Mouse (Mus musculus) yolk sac, embryonic 10.5 days (tissue): ENCODE measurements around the gene Hoxd10.
A peak's percentile ranks its signal among the peaks of the same experiment; 100 is the strongest.

Experiments
- DNase-seq: peaks from one replicate; pipeline ENCODE4 v3.0.0-alpha.2; 2017; ENCODE audit warnings: low spot score

Gene Hoxd10

DNA sequence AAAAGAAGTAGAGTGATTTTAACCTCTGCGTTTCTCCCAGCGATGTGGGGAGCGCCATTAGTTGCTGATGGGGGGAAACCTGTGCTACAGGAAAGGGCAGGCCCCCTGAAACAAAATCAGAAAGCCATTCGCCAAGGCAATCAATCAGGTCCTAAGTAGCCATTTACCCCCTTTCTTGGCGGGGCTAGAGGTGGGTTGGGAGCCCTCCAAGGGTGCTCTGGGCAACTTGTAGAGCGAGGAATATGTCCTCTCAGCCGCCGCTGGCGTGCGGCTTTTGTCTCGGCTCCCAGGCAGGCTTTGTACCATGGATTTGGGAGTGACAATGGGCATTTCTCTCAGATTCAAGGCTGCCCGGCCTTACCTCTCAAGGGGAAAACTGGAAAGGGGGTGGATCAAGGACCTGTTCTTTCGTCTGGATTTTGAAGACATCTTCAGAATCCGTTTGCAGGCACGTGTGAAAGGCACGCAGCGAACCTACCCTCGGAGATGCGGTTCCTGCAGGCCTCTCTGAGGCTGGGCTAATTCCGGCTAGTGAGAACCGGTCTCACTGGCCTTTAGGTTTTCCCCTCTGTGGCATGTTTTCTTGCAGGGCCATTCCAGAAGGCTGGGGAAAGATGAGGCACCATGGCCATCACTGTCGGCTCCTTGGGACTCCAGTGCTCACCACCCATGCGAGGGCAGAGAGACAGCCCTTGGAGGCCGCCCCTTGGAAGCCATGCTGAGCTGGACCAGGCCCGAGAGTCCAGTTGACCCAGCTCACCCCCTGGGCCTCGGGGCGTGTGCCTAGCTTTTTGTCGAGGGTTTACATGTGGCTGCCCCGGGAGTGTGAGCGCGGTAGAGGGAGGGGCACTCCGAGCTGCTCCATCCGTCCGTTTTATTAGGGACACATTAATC, 5.0 kb downstream of the Hoxd10 start:
- DNase-seq, result no peak

DNA sequence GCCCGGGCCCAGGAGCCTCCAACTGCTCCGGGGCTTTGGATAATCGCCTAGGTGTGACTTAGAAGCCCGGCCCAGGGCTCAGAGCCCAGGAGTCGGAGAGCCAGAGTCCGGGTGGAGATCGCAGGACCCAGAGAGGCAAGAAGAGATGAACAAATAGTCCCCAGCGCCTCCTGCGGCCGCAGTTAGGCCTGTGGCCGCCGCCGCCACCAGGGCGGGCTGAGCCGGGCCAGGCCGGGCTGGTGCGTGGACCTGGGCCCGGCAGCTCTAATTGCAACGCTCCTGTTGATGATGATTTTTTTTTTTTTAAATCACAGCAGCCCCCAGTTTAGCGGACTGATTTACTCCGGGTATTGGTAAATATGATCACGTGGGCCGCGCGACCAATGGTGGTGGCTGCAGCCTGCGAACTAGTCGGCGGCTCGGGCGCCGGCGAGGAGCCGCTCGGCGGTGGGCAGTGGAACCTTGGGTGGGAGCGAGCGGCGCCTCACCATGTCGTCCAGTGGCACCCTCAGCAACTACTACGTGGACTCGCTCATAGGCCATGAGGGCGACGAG, 5.9 kb downstream of the Hoxd10 start, which contains the start of gene Hoxd9:
Gene Hoxd9, plus strand, starts transcription at position 161 of the 555 bp plus-strand sequence.
- DNase-seq, result peak; percentile 58

DNA sequence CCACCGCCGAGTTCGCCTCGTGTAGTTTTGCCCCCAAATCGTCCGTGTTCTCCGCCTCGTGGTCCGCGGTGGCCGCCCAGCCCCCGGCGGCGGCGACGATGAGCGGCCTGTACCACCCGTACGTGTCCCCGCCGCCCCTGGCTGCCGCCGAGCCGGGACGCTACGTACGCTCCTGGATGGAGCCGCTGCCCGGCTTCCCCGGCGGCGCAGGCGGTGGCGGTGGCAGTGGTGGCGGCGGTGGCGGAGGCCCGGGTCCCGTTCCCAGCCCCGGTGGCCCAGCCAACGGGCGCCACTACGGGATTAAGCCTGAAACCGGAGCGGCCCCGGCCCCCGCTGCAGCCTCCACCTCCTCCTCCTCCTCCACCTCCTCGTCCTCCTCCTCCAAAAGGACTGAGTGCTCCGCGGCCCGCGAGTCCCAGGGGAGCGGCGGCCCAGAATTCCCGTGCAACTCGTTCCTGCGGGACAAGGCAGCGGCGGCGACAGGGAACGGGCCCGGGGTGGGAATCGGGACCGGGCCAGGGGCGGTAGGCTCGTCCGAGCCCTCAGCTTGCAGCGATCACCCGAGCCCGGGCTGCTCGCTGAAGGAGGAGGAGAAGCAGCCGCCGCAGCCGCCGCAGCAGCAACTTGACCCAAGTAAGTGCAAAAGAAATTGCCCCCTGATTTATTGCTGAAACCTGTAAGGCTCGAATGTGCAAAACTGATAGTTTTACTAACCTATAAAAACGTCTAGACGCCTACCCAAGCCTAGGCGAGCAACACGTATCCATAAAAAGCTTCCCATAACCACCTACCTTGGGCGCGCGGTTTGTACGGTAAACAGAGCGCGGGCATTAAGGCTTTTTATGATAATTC, 6.7 kb downstream of the Hoxd10 start:
- no peak for DNase-seq

DNA sequence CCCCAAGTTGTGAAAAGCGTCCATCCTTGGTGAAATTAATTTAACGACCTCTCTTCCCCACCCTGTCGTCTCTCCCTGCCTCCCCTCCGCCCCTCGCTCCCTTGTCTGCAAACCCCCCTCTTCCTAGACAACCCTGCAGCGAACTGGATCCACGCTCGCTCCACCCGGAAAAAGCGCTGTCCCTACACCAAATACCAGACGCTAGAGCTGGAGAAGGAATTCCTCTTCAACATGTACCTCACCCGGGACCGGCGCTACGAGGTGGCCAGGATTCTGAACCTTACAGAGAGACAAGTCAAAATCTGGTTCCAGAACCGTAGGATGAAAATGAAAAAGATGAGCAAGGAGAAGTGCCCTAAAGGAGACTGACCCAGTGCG, 7.3 kb downstream of the Hoxd10 start:
- DNase-seq, result no peak

DNA sequence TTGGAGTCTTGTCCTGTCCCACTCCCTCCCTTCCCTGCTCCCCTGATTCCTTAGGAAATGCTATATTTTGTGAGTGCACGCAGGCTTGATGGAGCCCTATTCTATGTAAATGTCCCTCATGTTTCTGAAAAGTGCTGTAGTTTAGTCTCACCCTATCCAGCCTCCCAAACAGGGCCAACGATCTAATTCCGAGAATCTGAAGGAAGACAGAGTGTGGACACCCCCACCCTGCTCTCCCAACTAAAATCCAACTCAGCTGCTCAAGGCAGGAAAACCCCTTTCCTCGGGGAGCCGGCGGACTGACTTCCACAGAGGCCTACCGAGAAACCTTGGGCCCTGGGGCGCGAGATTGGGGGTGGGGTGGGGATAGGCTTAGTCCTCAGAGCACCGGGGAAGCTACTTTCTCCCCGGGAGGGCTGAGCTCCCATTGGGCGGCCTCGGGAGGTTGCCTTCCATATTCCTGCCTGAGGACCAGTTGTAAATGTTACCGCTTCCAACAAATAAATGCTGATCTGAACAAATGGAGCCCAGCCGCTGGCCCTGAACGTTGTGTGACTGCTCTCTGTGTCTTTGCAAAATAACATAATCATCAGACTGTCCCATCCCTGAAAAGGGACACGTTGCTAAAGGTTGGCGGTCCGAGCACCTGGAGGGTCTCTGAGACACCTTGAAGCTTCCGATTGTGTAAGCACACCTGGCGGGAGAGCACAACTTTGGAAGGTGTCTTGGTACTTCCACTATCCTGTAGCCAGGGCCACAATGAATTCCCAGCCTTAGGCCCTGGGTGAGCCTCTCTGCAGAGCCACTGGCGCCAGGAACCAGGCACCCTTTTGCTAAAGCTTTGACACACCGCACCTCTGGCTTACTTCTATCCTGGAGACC, 8.2 kb downstream of the Hoxd10 start:
- DNase-seq, result no peak

DNA sequence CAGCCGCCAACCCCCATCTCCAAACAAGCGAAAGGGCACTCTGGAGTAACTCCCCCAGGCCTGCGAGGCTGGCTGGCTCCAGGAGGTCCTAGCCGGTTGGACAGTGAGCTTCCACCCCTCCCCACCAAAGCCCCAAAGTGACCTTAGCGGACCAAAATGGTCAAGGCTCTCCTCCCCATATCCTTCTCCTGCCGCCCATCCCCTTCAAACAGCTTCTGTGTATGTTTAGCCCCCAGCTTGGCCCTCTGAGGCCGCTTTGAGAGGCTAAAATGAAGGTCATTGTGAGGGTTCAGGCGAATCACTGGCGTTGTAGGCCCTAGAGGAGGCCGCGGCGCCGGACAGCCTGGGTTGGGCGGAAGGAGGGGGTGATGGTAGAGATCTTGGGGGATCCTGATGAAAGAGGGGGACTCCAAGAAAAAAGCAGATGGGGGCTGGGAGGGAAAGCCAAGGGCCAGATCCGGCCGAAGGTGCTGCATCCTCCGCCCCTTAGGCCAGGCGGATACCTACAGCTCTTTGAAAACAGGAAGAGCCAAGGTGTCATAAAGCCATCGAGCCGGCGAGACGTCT, 8.9 kb downstream of the Hoxd10 start:
- no peak for DNase-seq

DNA sequence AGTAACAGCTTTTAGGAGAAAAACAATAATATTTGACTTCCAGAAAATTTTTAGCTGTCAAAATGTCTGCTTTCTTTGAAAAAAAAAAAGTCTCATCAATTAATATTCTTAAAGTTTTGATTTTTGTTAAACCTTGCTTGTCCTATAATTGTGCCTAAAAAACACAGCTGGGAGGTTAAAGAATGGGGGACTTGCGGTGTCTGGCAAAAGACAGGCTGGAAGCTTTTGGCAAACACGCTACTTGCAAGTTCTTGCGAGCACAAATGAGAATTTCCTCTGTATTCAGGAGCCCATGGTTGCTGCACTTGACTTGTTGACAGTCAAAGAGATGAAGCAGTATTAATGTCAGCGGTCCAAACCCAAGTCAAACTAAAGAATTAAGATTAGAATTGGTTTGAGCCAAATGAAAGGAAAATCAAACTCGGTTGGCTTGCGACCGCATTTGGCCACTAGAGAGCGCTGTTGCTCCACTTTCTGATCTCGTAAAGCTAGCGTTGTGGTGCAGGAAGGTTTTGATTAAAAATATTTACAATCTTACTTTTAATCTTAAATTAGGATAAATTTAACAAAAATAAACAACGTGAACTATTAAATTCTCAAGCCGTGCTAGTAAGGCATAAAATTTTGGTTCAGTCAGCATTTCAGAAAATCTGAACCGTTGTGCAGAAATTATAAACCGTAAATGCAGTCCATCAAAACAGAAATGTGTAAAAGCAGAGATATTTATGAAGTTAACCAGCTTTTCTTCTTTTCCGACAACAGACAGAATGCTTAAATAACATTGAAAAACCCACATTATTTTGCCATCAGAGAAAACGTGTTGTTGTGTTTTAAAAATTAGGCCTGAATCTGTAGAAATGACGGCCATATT, 10.5 kb downstream of the Hoxd10 start:
- DNase-seq, result no peak

DNA sequence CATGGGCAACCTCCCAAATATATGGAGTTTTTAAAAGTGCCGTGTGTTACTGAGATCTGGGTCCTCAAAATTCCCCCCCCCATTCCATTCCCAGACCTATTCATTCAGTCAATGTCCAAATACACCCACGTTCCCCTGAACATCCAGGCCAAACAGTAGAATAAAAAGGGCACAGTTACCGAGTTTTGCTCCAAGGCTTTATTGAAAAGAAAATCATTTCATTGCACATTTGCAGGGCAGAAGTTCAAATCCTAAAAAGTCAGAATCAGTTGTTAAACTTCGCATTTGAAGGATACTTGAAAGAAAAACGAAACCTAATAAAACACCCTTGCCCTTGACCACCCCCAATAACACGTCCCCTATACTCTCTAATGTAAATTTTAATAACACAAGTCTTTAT, 11.1 kb downstream of the Hoxd10 start:
- DNase-seq, result no peak

DNA sequence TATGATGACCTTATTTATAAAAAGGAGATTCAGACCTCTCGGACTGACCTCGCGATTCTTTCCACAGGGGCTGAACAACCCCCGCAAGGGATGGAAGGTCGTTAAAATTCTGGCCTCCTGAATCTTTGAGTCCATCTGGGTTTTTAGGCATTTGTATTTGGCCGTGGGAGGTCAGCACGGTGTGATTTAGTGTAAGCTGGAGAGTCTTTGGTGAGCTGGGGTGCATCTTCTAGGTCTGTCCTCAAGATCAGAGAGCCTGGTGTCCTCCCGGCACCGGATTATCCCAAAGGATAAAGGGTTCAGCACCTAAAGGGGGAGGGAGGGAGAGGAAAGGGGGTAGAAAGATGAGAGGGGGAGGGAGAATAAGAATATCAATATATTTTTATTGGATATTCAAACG, 11.6 kb downstream of the Hoxd10 start:
- DNase-seq, result no peak

DNA sequence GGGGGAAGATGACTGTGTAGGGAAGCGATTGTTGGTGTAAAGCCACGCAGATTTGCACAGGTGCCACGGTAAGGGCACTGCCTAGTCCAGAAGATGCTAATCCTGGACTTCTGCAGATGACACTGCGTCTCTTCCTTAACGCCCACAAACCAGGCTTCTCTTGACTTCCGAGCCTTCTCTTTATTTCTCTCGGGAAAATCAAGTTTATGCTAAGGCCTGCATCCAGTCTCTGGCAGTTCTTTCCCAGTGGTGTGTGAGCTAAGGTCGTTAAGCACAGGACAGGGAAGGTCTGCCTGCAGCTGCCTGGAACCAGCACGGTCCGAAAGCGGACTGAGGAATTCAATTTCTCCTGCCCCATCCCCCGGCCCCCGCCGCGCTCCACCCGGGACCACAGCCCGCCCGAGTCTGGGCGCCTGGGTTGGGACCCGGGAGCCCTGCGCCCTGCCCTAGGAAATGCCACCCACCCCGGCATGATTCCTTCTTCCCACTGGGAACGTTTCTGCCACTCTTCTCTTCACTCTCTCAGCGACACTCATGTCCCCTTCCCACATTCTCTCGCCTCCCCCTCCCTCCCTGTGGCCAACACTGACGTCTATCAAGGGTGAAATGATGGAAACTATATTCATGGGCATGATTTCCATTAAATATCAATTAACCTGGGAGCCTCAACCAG, 12.1 kb downstream of the Hoxd10 start:
- no peak for DNase-seq

DNA sequence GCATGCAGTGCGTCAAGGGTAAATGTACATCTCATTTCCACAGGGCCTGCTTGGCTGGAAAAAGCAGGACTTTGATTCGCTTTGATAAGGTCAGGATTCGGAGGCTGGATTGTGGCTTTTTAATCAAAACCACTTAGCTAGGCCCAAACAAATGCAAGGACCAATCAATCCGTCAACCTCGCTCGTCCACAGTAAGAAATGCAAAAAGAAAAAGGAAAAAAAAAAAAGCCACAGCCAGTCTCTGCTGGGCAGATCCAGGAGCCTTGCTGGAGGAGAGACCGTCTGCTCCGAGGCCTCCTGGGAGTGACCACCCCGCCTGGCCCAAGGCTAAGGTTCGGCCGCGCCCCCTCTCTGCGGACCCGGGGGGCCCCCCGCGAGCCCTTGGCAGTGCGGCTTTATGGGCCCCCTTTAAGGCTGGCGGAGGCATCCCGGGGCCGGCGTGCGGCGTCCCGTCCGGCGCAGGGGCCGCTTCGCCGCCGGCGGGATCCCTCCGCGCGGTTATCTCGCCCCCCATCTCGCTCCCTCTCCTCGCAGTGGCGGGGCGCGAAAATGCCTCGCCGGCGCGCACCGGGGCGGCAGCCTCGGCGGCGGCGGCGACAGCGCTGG, 12.8 kb downstream of the Hoxd10 start, which contains the start of gene Hoxd8:
Gene Hoxd8, plus strand, starts transcription at position 223 of the 606 bp plus-strand sequence.
- DNase-seq, result peak; percentile 78

DNA sequence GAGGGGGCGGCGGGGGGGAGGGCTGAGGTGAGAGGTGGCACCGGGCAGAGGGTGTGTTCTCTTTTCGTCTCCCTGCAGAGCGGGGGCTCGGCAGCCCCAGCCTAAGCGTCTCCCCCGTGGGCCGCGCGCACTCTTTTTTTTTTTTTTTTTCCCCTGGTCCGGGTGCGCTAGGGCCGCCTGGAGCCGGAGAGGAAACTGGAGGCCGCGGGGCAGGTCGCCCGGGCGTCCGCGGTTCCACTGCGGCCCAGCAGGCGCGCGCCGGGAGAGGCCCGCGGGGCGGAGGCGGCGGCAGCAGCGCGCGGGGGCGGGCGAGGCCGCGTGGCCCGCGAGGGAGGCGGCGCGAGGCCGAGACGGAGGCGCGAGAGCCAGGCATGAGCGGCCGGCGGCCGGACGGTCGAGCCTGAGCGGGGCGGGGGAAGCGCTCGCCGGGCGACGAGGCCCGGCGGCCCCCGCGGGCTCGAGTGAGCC, 13.3 kb downstream of the Hoxd10 start:
- no peak for DNase-seq

DNA sequence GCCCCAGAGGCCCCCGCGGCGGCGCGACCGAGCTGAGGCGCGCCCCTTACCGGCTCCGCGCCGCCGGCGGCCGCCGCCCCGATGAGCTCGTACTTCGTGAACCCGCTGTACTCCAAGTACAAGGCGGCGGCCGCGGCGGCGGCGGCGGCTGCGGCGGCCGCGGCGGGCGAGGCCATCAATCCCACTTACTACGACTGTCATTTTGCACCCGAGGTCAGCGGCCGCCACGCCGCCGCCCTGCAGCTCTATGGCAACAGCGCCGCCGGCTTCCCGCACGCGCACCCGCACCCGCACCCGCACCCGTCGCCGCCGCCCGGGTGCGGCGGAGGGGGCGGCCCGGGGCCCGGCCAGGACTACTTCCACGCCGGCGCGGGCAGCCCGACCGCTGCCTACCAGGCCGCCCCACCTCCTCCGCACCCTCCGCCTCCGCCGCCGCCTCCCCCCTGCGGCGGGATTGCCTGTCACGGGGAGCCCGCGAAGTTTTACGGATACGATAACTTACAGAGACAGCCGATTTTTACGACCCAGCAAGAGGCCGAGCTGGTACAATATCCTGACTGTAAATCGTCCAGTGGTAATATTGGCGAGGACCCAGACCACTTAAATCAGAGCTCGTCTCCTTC, 13.9 kb downstream of the Hoxd10 start:
- peak; percentile 51 for DNase-seq

DNA sequence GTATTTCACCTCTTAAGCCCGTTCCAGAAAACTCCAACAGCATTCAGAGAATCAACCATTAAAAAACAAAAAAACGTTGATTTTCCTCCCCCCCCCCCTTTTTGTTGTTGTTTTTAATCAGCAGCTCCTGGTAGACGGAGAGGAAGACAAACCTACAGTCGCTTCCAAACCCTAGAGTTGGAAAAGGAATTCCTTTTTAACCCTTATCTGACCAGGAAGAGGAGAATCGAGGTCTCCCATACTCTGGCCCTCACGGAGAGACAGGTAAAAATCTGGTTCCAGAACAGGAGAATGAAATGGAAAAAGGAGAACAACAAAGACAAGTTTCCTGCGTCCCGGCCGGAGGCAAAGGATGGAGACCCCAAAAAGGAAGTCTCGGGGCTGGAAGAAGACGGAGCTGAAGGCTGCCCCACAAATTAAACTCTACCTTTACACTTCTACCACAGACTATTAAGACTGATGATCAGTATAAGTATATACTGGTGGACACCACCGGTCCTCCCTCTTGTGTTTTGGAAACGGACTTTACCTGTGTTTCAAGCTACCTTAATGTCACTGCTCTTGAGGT, 14.8 kb downstream of the Hoxd10 start:
- no peak for DNase-seq

DNA sequence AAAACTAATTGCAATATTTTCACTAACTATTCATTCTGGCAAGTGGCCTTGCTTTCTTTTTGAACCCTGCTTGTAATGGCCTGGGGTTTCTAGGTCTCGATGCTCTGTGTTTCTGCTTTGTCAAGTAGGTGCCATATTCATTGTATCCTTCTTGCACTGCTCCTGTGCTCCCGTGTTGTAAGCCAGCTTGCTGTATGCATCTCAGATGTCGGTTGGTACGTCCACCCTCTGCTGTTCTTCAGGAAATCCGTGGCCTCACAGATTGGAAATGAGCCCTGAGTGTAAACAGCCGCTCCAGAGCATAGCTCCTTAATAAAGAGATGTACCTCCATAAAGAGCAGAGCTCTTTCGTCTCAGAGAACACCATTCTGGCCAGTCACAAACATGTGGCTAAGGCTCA, 15.9 kb downstream of the Hoxd10 start:
- DNase-seq, result no peak

DNA sequence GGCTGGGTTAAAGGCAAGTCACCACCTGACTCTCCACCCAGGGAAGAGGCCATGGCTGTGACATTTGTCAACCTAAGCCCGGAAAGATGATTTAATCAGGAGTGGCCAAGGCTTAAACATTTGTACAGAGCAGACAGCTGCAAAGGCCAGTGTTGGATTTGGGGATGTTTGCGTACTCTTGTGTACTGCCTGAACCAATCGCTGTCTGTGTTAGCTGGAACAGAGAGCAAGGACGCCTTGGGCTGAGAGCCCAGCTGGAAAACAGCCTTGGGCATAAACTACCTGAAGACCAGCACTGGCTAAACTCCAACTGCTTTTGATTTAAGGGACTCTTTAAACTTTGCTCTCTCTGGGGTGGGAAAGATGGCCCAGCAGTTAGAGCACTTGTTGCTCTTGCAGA, 17.0 kb downstream of the Hoxd10 start:
- no peak for DNase-seq

DNA sequence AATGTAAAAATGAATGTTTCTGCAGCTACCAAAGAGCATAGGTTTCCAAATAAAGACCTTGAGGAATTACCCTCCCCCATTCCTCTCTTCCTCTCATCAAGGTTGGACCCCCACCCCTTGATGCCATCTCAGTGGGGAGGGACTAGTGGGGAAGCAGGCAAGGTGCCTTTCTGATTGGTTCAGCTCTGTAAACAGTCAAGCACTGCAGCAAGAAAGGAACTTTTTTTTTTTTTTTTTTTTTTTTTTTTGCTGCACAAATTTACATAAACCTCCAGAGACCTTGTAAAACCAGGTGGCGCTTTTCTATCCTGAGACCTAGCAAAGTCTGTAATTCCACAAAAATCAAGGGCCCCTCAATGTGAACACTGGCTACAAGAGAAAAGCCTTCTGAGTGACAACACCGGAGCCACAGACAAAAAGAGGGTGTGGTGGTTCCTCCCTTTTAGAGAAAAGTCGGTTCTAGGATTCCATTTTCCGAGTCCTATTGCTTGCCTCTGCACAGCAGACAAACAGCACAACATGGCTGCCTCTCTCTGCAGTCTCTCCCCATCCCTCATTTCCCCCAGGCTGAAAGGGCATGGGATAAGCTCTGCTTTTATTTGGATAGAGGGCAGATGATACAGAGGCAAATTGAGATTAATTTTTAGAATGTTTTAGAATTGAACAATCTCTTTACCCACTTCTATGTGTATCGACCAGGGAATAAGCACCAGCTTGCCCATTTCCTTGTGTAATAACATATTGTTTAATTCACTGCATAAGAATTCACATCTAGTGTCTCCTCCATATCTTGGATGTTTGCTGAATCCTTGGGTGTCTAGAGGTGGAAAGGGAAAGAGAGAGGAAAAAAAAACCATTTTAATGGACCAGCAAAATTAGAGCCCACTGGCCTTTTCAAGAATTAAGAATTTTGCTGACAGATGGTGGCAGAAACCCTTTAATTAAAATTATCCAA, 18.0 kb downstream of the Hoxd10 start:
- DNase-seq, result no peak
